Mouse (Mus musculus): ENCODE data around the gene Tspan17. TPM values are rescaled to one million over a fixed set of nuclear protein-coding genes. Genes with fewer than 3 reads are reported as not detected.
"Not testable (repeated sequence)": the region's sequence is repeated elsewhere in the genome, so short reads cannot be mapped to it uniquely, and the experiment has no call there.

Gene Tspan17
- polyA plus RNA-seq, 1 experiment from 2014 or later, result 21.3 TPM

GRCm38 (mm10) chr13:54781086-54781485, 8.1 kb upstream of the Tspan17 start:
- DNase-seq (ENCODE audit: low spot score), result no peak
- H3K36me3 ChIP-seq (ENCODE audit: control insufficient read depth, insufficient read depth, low read length), result no peaks in the 10 kb centered on the region
- H3K4me2 ChIP-seq (ENCODE audit: low read depth), result no peak overlapping the region
- H3K9ac ChIP-seq (ENCODE audit: low read length), result no peak overlapping the region
- no peak overlapping the region for H3K4me3 ChIP-seq (ENCODE audit: low read depth, low read length)
- H3K27me3 ChIP-seq (ENCODE audit: control insufficient read depth, insufficient read depth, low read length), result no peaks in the 10 kb centered on the region
- H3K4me1 ChIP-seq (ENCODE audit: control insufficient read depth, insufficient read depth, low read length), result no peaks in the 10 kb centered on the region
- 84% methylated on average over 3 of the region's 3 CpGs for WGBS
- H3K9me3 ChIP-seq (ENCODE audit: control insufficient read depth, low read length), result no peaks in the 10 kb centered on the region
- H3K27ac ChIP-seq (ENCODE audit: low read depth, low read length), result no peak overlapping the region
- no peak for ATAC-seq (ENCODE audit: insufficient read depth, low FRiP score, low TSS enrichment)

GRCm38 (mm10) chr13:54783235-54783634, 5.9 kb upstream of the Tspan17 start:
- no peak for ATAC-seq (ENCODE audit: insufficient read depth, low FRiP score, low TSS enrichment)
- H3K4me3 ChIP-seq (ENCODE audit: low read depth, low read length), result no peak overlapping the region
- no peaks in the 10 kb centered on the region for H3K36me3 ChIP-seq (ENCODE audit: control insufficient read depth, insufficient read depth, low read length)
- H3K27ac ChIP-seq (ENCODE audit: low read depth, low read length), result no peak overlapping the region
- H3K27me3 ChIP-seq (ENCODE audit: control insufficient read depth, insufficient read depth, low read length), result no peaks in the 10 kb centered on the region
- no peaks in the 10 kb centered on the region for H3K9me3 ChIP-seq (ENCODE audit: control insufficient read depth, low read length)
- 37% methylated on average over 2 of the region's 2 CpGs for WGBS
- H3K4me1 ChIP-seq (ENCODE audit: control insufficient read depth, insufficient read depth, low read length), result no peaks in the 10 kb centered on the region
- DNase-seq (ENCODE audit: low spot score), result no peak
- H3K9ac ChIP-seq (ENCODE audit: low read length), result no peak overlapping the region
- H3K4me2 ChIP-seq (ENCODE audit: low read depth), result no peak overlapping the region

- H3K9me3 ChIP-seq (ENCODE audit: control insufficient read depth, low read length), result no peaks in the 10 kb centered on the region
- no peaks in the 10 kb centered on the region for H3K36me3 ChIP-seq (ENCODE audit: control insufficient read depth, insufficient read depth, low read length)
- H3K27ac ChIP-seq (ENCODE audit: low read depth, low read length), result no peak within 1 kb of the TSS
- H3K9ac ChIP-seq (ENCODE audit: low read length), result no peak within 1 kb of the TSS
- no peak within 1 kb of the TSS for H3K4me3 ChIP-seq (ENCODE audit: low read depth, low read length)
- 72% methylated on average over 4 of the region's 4 CpGs for WGBS
- H3K4me1 ChIP-seq (ENCODE audit: control insufficient read depth, insufficient read depth, low read length), result no peaks in the 10 kb centered on the region
- no peak for ATAC-seq (ENCODE audit: insufficient read depth, low FRiP score, low TSS enrichment)
- no peak for DNase-seq (ENCODE audit: low spot score)
- no peak within 1 kb of the TSS for H3K4me2 ChIP-seq (ENCODE audit: low read depth)
- H3K27me3 ChIP-seq (ENCODE audit: control insufficient read depth, insufficient read depth, low read length), result no peaks in the 10 kb centered on the region
These were observed 5.5 kb upstream of the Tspan17 start, which contains the start of gene Eif4e1b for GRCm38 (mm10) chr13:54783698-54784097. Gene Eif4e1b, plus strand, starts transcription at chr13:54783998.

- not testable (repeated sequence) for H3K4me3 ChIP-seq (ENCODE audit: low read depth, low read length); H3K36me3 ChIP-seq (ENCODE audit: control insufficient read depth, insufficient read depth, low read length); H3K9me3 ChIP-seq (ENCODE audit: control insufficient read depth, low read length); DNase-seq (ENCODE audit: low spot score); H3K4me2 ChIP-seq (ENCODE audit: low read depth); H3K9ac ChIP-seq (ENCODE audit: low read length); H3K27ac ChIP-seq (ENCODE audit: low read depth, low read length); ATAC-seq (ENCODE audit: insufficient read depth, low FRiP score, low TSS enrichment); H3K4me1 ChIP-seq (ENCODE audit: control insufficient read depth, insufficient read depth, low read length)
- peaks cover 12% of the 10 kb centered on the region; the same call in 1 of the 2 replicates for H3K27me3 ChIP-seq (ENCODE audit: control insufficient read depth, insufficient read depth, low read length)
- 95% methylated on average over 2 of the region's 2 CpGs for WGBS
These were observed 1.6 kb upstream of the Tspan17 start for GRCm38 (mm10) chr13:54787591-54787990.

- H3K9ac ChIP-seq (ENCODE audit: low read length), result peak overlapping the region; percentile 44
- H3K4me1 ChIP-seq (ENCODE audit: control insufficient read depth, insufficient read depth, low read length), result peaks cover 9% of the 10 kb centered on the region
- peak overlapping the region; percentile 69 for H3K4me2 ChIP-seq (ENCODE audit: low read depth)
- H3K4me3 ChIP-seq (ENCODE audit: low read depth, low read length), result peak overlapping the region; percentile 49
- no peaks in the 10 kb centered on the region for H3K9me3 ChIP-seq (ENCODE audit: control insufficient read depth, low read length)
- peaks cover 12% of the 10 kb centered on the region; the same call in 1 of the 2 replicates for H3K27me3 ChIP-seq (ENCODE audit: control insufficient read depth, insufficient read depth, low read length)
- H3K27ac ChIP-seq (ENCODE audit: low read depth, low read length), result peak overlapping the region; percentile 24; the same call in 1 of the 2 replicates
- peak; percentile 54 for DNase-seq (ENCODE audit: low spot score)
- no peaks in the 10 kb centered on the region for H3K36me3 ChIP-seq (ENCODE audit: control insufficient read depth, insufficient read depth, low read length)
- under 1% methylated on average over 38 of the region's 38 CpGs for WGBS
- peak; percentile 42 for ATAC-seq (ENCODE audit: insufficient read depth, low FRiP score, low TSS enrichment)
These were observed 602 bp downstream of the Tspan17 start for GRCm38 (mm10) chr13:54789561-54790397.

- WGBS, result 15% methylated on average over 18 of the region's 21 CpGs
- no peak for ATAC-seq (ENCODE audit: insufficient read depth, low FRiP score, low TSS enrichment)
- Histone ChIP-seq H3K4me3 (ENCODE audit: low read depth, low read length) (no peak overlapping the region), H3K9ac (ENCODE audit: low read length) (no peak overlapping the region), H3K27ac (ENCODE audit: low read depth, low read length) (no peak overlapping the region), H3K4me1 (ENCODE audit: control insufficient read depth, insufficient read depth, low read length) (peaks cover 9% of the 10 kb centered on the region), H3K9me3 (ENCODE audit: control insufficient read depth, low read length) (no peaks in the 10 kb centered on the region), H3K27me3 (ENCODE audit: control insufficient read depth, insufficient read depth, low read length) (peaks cover 12% of the 10 kb centered on the region), H3K36me3 (ENCODE audit: control insufficient read depth, insufficient read depth, low read length) (no peaks in the 10 kb centered on the region), H3K4me2 (ENCODE audit: low read depth) (no peak overlapping the region)
- DNase-seq (ENCODE audit: low spot score), result no peak
These were observed 3.4 kb downstream of the Tspan17 start for GRCm38 (mm10) chr13:54792259-54793230.

GRCm38 (mm10) chr13:54794002-54794577, 4.9 kb downstream of the Tspan17 start:
- Histone ChIP-seq H3K36me3 (ENCODE audit: control insufficient read depth, insufficient read depth, low read length) (no peaks in the 10 kb centered on the region), H3K9me3 (ENCODE audit: control insufficient read depth, low read length) (no peaks in the 10 kb centered on the region), H3K9ac (ENCODE audit: low read length) (no peak overlapping the region), H3K4me1 (ENCODE audit: control insufficient read depth, insufficient read depth, low read length) (peaks cover 9% of the 10 kb centered on the region), H3K4me3 (ENCODE audit: low read depth, low read length) (no peak overlapping the region), H3K27ac (ENCODE audit: low read depth, low read length) (no peak overlapping the region), H3K4me2 (ENCODE audit: low read depth) (no peak overlapping the region), H3K27me3 (ENCODE audit: control insufficient read depth, insufficient read depth, low read length) (peaks cover 16% of the 10 kb centered on the region)
- 77% methylated on average over 16 of the region's 16 CpGs for WGBS
- ATAC-seq (ENCODE audit: insufficient read depth, low FRiP score, low TSS enrichment) (no peak), DNase-seq (ENCODE audit: low spot score) (no peak)

GRCm38 (mm10) chr13:54794843-54795242, 5.7 kb downstream of the Tspan17 start:
- H3K4me1 ChIP-seq (ENCODE audit: control insufficient read depth, insufficient read depth, low read length), result peaks cover 9% of the 10 kb centered on the region
- no peaks in the 10 kb centered on the region for H3K36me3 ChIP-seq (ENCODE audit: control insufficient read depth, insufficient read depth, low read length)
- no peaks in the 10 kb centered on the region for H3K9me3 ChIP-seq (ENCODE audit: control insufficient read depth, low read length)
- no peak overlapping the region for H3K27ac ChIP-seq (ENCODE audit: low read depth, low read length)
- 54% methylated on average over 5 of the region's 5 CpGs for WGBS
- no peak for ATAC-seq (ENCODE audit: insufficient read depth, low FRiP score, low TSS enrichment)
- DNase-seq (ENCODE audit: low spot score), result no peak
- H3K4me2 ChIP-seq (ENCODE audit: low read depth), result no peak overlapping the region
- no peak overlapping the region for H3K9ac ChIP-seq (ENCODE audit: low read length)
- peaks cover 16% of the 10 kb centered on the region for H3K27me3 ChIP-seq (ENCODE audit: control insufficient read depth, insufficient read depth, low read length)
- no peak overlapping the region for H3K4me3 ChIP-seq (ENCODE audit: low read depth, low read length)
